Mouse (Mus musculus): ENCODE measurements at regions not wholly inside any gene's neighbourhood (a gene's known extent, or its start where the extent isn't known, plus 50 kb on each side); places are given as distances from the start of the nearest gene placed in this dataset.

DNA sequence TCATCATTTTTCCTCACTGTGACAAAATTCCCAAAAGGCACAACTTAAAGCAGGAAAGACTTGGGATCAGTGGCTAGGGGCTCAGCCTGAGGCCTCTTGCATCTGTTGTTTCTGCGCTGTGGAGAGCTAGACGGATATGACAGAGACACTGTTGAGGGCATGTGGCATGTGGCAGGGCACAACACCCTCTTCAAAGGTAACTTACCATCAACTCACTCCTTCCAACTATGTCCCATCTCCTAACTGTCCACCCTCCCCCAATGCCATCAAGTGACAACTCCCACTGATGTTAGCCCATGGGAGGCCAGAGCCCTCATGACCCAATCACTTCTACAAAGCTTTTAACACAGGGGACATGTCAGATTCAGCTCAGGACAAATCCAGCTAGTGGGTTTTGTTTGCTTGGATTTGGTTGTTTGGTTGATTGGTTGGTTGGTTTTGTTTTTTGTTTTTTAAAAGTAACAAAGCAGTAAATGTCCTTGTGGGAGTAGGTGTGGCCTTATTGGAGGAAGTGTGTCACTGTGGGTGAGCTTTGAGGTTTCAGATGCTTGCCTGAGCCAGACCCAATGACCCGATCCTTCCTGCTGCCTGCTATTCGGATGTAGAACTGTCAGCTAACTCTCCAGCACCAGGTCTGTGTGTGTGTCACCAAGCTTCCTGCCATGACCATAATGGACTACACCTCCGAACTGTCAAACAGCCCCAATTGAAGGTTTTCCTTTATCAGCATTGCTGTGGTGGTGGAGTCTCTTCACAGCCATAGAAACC, 53.2 kb upstream of the Lef1 start:
- H3K9ac ChIP-seq (ENCODE audit: low read length), result no peak overlapping the region
- no peak overlapping the region for H3K4me2 ChIP-seq (ENCODE audit: low read length)
- ATAC-seq (replicated peaks; ENCODE audit: low FRiP score, low TSS enrichment, low read depth), result no peak
- WGBS, result 86% methylated on average over 5 of the region's 5 CpGs
- H3K4me1 ChIP-seq (replicated peaks; ENCODE audit: control insufficient read depth, insufficient read depth, low read length), result no peaks in the 10 kb centered on the region
- H3K4me3 ChIP-seq (ENCODE audit: low read depth, low read length), result no peak overlapping the region
- H3K27me3 ChIP-seq (replicated peaks; ENCODE audit: control insufficient read depth, insufficient read depth, low read length), result no peaks in the 10 kb centered on the region
- H3K27ac ChIP-seq (ENCODE audit: low read depth), result no peak overlapping the region
- no peak for DNase-seq (ENCODE audit: low spot score)
- H3K9me3 ChIP-seq (ENCODE audit: control insufficient read depth, low read length), result no peaks in the 10 kb centered on the region
- H3K36me3 ChIP-seq (ENCODE audit: control insufficient read depth, insufficient read depth, low read length), result no peaks in the 10 kb centered on the region

DNA sequence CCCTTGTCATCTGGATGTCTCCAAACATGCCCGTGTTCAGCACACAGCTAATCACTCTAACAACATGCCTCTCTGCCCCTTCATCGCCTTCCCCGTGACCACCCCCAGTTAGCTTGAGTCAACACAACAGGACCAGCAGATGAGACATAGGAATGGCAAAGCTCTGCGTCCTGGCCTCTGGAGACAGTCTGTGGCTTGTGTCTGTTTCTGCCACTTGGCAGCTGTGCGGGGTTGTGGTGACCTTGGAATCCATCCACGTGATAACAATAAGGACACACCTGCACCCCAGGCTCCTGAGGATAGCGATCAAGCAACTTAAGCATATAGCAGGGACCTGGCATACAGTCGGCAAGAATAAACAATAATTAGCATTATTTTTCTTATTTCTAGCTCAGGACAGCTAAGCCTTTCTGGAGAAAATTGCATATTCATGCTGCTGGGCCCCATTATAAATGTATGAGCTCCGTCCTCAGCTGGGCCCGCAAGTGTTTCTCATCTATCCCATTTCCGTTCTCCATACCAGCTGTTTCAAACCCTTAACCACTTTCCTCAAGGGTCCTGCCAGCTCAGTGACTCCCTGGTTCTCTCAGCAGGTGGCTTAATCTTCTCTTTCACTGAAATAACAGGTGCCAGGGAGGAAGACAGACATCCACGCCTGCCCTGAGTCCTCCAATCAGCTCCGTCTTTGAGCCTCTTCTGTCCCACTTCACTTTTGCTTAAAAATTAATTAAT, 55.9 kb upstream of the Lef1 start:
- Histone ChIP-seq H3K27me3 (replicated peaks; ENCODE audit: control insufficient read depth, insufficient read depth, low read length) (no peaks in the 10 kb centered on the region), H3K36me3 (ENCODE audit: control insufficient read depth, insufficient read depth, low read length) (no peaks in the 10 kb centered on the region), H3K4me3 (ENCODE audit: low read depth, low read length) (no peak overlapping the region), H3K27ac (ENCODE audit: low read depth) (no peak overlapping the region), H3K9me3 (ENCODE audit: control insufficient read depth, low read length) (no peaks in the 10 kb centered on the region), H3K4me2 (ENCODE audit: low read length) (no peak overlapping the region), H3K4me1 (replicated peaks; ENCODE audit: control insufficient read depth, insufficient read depth, low read length) (no peaks in the 10 kb centered on the region), H3K9ac (ENCODE audit: low read length) (no peak overlapping the region)
- DNase-seq (ENCODE audit: low spot score) (no peak), ATAC-seq (replicated peaks; ENCODE audit: low FRiP score, low TSS enrichment, low read depth) (no peak)
- WGBS, result 87% methylated on average over 13 of the region's 13 CpGs

DNA sequence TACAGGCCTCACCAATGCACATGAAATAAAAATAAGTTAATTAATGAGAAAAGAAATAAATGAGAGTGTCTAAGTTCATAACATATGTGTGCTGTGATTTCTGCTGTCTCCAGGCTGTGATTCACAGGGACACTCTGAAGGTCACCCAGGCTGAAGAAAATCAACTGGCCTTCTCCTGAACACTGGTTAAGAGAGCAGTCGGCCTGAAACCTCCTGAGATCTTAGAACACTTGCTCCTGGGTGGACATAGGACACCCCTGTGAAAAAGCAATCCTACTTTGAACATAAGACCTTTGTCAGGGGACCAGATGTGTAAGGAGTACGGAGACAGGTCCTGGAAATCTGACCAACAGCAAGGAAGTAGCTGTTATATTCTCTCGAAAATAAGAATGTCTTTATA, 62.6 kb upstream of the Lef1 start:
- Histone ChIP-seq H3K36me3 (ENCODE audit: control insufficient read depth, insufficient read depth, low read length) (no peaks in the 10 kb centered on the region), H3K4me2 (ENCODE audit: low read length) (no peak overlapping the region), H3K27me3 (replicated peaks; ENCODE audit: control insufficient read depth, insufficient read depth, low read length) (no peaks in the 10 kb centered on the region), H3K4me3 (ENCODE audit: low read depth, low read length) (no peak overlapping the region), H3K4me1 (replicated peaks; ENCODE audit: control insufficient read depth, insufficient read depth, low read length) (no peaks in the 10 kb centered on the region), H3K9ac (ENCODE audit: low read length) (no peak overlapping the region), H3K9me3 (ENCODE audit: control insufficient read depth, low read length) (no peaks in the 10 kb centered on the region), H3K27ac (ENCODE audit: low read depth) (no peak overlapping the region)
- ATAC-seq (replicated peaks; ENCODE audit: low FRiP score, low TSS enrichment, low read depth) (no peak), DNase-seq (ENCODE audit: low spot score) (no peak)
- 75% methylated on average over 3 of the region's 3 CpGs for WGBS

DNA sequence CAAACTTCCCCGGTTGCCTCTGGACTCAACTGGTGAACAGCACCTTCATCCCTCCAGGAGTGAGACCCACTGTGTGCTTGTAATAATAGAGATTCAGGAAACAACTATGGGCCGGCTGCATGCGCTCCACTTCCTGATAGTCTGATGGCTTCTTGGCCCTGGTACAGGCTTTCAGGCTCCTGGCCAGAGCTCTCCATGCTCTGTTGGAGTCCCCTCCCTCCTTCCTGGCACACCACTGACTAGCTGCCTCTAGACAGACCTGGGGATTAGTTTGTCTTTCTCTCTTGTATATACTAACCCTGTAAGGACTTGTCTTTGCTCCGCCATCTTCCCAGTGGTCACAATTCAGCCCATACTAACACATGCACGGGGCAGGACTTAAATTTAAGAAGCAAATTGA, 63.9 kb upstream of the Lef1 start:
- H3K27ac ChIP-seq (ENCODE audit: low read depth), result no peak overlapping the region
- H3K9me3 ChIP-seq (ENCODE audit: control insufficient read depth, low read length), result no peaks in the 10 kb centered on the region
- no peaks in the 10 kb centered on the region for H3K4me1 ChIP-seq (replicated peaks; ENCODE audit: control insufficient read depth, insufficient read depth, low read length)
- DNase-seq (ENCODE audit: low spot score) (no peak), ATAC-seq (replicated peaks; ENCODE audit: low FRiP score, low TSS enrichment, low read depth) (no peak)
- H3K36me3 ChIP-seq (ENCODE audit: control insufficient read depth, insufficient read depth, low read length), result no peaks in the 10 kb centered on the region
- H3K4me2 ChIP-seq (ENCODE audit: low read length), result no peak overlapping the region
- no peaks in the 10 kb centered on the region for H3K27me3 ChIP-seq (replicated peaks; ENCODE audit: control insufficient read depth, insufficient read depth, low read length)
- WGBS, result 87% methylated on average over 5 of the region's 5 CpGs
- H3K9ac ChIP-seq (ENCODE audit: low read length), result no peak overlapping the region
- H3K4me3 ChIP-seq (ENCODE audit: low read depth, low read length), result no peak overlapping the region

DNA sequence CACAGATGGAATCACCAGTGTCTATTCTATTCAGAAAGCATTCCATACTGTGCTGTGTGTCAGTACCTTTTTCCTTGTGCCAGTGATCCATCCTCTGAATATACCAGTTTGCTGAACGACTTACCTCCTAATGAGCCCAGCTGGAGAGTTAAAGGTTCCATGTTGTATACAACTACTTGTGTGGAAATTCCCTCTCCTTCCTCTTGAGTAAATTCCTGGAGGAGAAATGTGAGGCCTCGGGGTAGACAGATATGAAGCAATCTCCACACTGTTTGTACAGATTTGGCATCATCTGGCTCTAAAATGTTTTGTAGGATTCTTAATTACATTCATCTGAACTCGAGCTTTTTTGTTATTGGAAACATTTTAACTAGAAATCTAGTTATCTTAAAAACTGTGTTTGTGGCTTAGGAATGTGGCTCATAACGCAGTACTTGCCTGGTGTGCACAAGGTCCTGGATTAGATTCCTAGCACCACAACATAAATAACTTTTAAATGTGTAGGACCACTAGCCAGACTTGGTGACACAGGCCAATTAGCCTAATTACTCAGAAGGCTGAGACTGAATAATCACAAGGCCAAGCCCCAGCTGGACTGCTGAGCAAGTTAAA, 70.0 kb upstream of the Lef1 start:
- Histone ChIP-seq H3K27me3 (replicated peaks; ENCODE audit: control insufficient read depth, insufficient read depth, low read length) (no peaks in the 10 kb centered on the region), H3K4me2 (ENCODE audit: low read length) (no peak overlapping the region), H3K4me1 (replicated peaks; ENCODE audit: control insufficient read depth, insufficient read depth, low read length) (no peaks in the 10 kb centered on the region), H3K36me3 (ENCODE audit: control insufficient read depth, insufficient read depth, low read length) (no peaks in the 10 kb centered on the region), H3K9ac (ENCODE audit: low read length) (no peak overlapping the region), H3K4me3 (ENCODE audit: low read depth, low read length) (no peak overlapping the region), H3K9me3 (ENCODE audit: control insufficient read depth, low read length) (no peaks in the 10 kb centered on the region), H3K27ac (ENCODE audit: low read depth) (no peak overlapping the region)
- ATAC-seq (replicated peaks; ENCODE audit: low FRiP score, low TSS enrichment, low read depth) (no peak), DNase-seq (ENCODE audit: low spot score) (no peak)
- 54% methylated on average over 4 of the region's 4 CpGs for WGBS

DNA sequence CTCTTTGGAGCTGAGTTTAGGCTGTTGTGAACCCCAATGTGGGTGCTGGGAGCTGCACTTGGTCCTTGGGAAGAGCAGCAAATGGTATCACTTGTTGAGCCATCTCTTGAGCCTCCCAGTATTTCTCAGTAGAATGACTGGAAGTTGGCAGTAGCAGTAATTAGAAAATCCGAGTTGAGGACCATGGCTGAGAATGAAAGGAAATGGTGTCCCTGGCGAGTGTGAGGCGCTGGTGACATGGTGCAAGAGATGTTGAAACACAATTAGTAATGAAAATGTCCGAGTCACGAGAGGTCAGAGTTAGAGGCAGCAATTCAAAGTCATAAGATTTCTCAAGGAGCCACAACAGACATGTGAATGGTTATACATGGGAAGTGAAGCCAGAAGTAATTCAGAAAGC, 73.2 kb upstream of the Lef1 start:
- Histone ChIP-seq H3K9ac (ENCODE audit: low read length) (no peak overlapping the region), H3K4me3 (ENCODE audit: low read depth, low read length) (no peak overlapping the region), H3K4me1 (replicated peaks; ENCODE audit: control insufficient read depth, insufficient read depth, low read length) (no peaks in the 10 kb centered on the region), H3K36me3 (ENCODE audit: control insufficient read depth, insufficient read depth, low read length) (no peaks in the 10 kb centered on the region), H3K27me3 (replicated peaks; ENCODE audit: control insufficient read depth, insufficient read depth, low read length) (no peaks in the 10 kb centered on the region), H3K4me2 (ENCODE audit: low read length) (no peak overlapping the region), H3K27ac (ENCODE audit: low read depth) (no peak overlapping the region), H3K9me3 (ENCODE audit: control insufficient read depth, low read length) (no peaks in the 10 kb centered on the region)
- no peak for DNase-seq (ENCODE audit: low spot score)
- WGBS, result 93% methylated on average over 5 of the region's 5 CpGs
- ATAC-seq (replicated peaks; ENCODE audit: low FRiP score, low TSS enrichment, low read depth), result no peak

DNA sequence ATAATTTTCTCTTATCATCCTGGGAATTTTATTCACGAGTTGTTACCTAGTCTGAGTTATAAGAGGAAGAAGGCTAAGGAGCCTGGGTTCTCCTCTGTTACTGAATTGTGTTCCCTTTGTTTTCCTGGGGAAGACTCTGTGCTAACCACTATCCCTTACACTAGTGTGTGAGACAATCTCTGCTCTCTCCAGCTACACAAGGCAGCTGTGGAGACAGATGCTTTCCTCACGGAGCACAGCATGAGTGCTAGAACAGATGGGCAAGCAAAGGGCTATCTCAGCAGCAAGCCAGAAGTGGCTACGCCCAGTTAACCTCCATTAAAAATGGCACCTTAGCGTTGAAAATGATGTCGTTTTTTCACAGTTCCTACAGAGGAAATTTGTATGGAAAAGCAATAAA, 75.5 kb upstream of the Lef1 start:
- 70% methylated on average over 5 of the region's 5 CpGs for WGBS
- no peak overlapping the region for H3K9ac ChIP-seq (ENCODE audit: low read length)
- ATAC-seq (replicated peaks; ENCODE audit: low FRiP score, low TSS enrichment, low read depth), result no peak

DNA sequence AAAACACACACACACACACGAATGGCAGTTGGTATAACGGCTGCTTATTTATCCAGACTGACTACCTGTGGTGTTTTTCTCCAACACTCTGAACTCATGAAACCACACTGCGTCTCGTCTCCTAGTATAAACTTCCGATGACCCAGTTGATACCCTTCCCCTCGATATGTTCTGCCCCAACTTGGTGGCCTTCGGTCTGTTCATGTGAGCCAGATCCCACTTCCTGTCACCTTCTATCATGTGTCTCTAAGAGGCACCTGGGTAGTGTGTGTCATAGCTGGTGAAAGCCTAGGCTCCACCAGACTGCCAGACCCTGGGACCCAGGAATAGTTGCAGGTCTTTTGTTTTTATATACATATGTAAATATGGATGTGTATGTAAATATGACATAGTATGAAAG, 83.9 kb upstream of the Lef1 start:
- no peak for ATAC-seq (replicated peaks; ENCODE audit: low FRiP score, low TSS enrichment, low read depth)
- Histone ChIP-seq H3K36me3 (ENCODE audit: control insufficient read depth, insufficient read depth, low read length) (no peaks in the 10 kb centered on the region), H3K4me1 (replicated peaks; ENCODE audit: control insufficient read depth, insufficient read depth, low read length) (no peaks in the 10 kb centered on the region), H3K4me2 (ENCODE audit: low read length) (no peak overlapping the region), H3K27ac (ENCODE audit: low read depth) (no peak overlapping the region), H3K9ac (ENCODE audit: low read length) (no peak overlapping the region), H3K27me3 (replicated peaks; ENCODE audit: control insufficient read depth, insufficient read depth, low read length) (no peaks in the 10 kb centered on the region), H3K9me3 (ENCODE audit: control insufficient read depth, low read length) (no peaks in the 10 kb centered on the region), H3K4me3 (ENCODE audit: low read depth, low read length) (no peak overlapping the region)
- WGBS, result 89% methylated on average over 7 of the region's 7 CpGs
- no peak for DNase-seq (ENCODE audit: low spot score)

More for the DNA sequence above, 75.5 kb upstream of the Lef1 start:
- H3K36me3 ChIP-seq (ENCODE audit: control insufficient read depth, insufficient read depth, low read length), result no peaks in the 10 kb centered on the region
- no peaks in the 10 kb centered on the region for H3K27me3 ChIP-seq (replicated peaks; ENCODE audit: control insufficient read depth, insufficient read depth, low read length)
- no peaks in the 10 kb centered on the region for H3K4me1 ChIP-seq (replicated peaks; ENCODE audit: control insufficient read depth, insufficient read depth, low read length)
- H3K4me2 ChIP-seq (ENCODE audit: low read length), result no peak overlapping the region
- H3K9me3 ChIP-seq (ENCODE audit: control insufficient read depth, low read length), result no peaks in the 10 kb centered on the region
- DNase-seq (ENCODE audit: low spot score), result no peak
- H3K4me3 ChIP-seq (ENCODE audit: low read depth, low read length), result no peak overlapping the region
- H3K27ac ChIP-seq (ENCODE audit: low read depth), result no peak overlapping the region
